Mouse (Mus musculus): ENCODE data around the gene Tspan17. TPM values are rescaled to one million over a fixed set of nuclear protein-coding genes. Genes with fewer than 3 reads are reported as not detected.
"Not testable (repeated sequence)": the region's sequence is repeated elsewhere in the genome, so short reads cannot be mapped to it uniquely, and the experiment has no call there.

Gene Tspan17
- total RNA-seq, 2 experiments from 2014 or later, result 1.0 TPM; not detected in 1

DNA sequence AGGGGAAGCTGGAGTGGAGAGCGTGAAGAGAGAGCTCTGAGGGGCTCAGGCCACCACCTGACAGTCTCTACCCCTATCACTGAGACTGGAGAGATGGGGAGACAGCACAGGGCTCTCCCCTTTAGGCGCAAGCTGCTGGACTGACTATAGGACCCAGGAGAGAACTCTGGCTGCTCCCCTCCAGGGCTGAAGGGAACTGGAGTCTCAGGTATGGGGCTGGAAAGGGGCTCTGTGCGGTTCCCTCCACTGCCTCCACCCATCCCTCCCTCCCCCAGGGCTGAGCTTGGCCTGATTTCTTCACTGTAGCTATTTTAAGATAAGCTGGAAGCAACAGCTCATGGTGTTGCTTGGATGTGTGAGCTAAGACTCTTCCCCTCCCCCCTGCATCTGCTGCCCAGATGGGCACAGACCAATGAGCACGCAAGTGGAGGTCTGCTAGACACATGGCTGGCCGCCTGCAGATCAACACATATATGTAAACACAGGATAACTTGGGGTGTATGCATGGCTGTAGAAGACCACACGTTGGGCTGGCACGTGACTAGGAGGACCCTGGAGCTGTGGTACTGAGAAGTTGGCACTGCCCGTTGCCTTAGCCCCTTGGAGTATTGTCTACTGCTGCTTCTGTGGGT is 28.9 kb upstream of the Tspan17 start:
- ATAC-seq (replicated peaks; ENCODE audit: low FRiP score, poor library complexity, severe bottlenecking), result no peak

DNA sequence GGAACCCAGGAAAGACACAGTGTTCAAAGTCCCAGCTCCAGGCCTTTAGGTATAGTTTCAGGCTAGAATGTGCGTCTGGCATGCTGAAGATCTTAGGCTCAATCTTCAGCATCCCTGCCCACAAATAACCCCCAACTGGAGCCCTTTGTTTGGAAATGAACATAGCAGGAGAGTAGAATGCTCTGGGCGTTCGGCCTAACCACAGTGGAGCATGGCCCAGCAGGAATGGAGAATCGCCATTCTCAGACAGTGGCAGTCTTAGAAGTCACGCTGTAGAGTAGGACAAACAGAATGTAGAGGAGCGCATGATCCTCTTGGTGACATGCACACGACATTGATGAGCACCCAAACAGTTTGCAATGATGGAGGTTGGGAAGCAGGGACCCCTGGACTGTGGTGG is 28.3 kb upstream of the Tspan17 start:
- ATAC-seq (replicated peaks; ENCODE audit: low FRiP score, poor library complexity, severe bottlenecking), result no peak

DNA sequence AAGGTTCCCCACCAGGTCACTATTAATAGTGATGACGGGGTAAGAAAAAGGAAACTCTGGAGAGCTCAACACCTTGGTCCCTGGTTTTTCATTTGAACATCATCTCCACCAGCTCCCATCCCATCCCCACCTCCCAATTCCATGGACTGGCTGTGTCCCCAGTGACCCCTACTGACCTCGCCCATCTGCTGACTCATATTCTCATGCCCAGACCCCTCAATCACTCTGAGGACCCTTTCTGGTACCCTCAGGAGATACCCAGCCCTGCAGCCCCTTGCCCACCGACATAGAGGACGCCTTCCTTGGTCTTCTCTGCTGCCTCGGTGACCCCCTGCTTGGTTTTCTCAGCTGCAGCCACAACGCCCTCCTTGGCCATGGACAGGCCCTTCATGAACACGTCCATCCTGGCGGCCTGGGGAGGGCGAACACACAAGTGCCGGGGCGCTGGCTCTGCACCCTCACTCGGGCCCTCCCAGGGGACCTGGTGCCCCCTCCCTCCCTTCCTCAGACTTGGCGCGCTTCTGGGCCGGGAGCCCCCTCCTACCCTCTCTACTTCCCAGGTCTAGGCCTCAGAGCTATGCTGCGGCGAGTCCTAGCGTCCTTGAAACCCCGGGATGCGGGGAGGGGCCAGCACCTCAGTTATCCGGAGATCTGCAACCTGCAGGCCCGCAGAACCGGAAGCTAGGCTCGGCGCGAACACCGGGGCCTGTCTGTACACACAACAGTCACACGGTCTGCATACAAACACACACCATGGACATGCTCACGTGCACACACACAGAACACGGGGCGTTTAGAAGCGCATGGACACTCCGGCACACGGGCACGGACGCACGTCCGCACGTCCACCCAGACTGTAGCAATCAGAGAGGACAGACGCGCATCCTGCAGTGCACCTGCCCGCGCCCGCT is 23.6 kb upstream of the Tspan17 start:
- ATAC-seq (replicated peaks; ENCODE audit: low FRiP score, poor library complexity, severe bottlenecking), result no peak

DNA sequence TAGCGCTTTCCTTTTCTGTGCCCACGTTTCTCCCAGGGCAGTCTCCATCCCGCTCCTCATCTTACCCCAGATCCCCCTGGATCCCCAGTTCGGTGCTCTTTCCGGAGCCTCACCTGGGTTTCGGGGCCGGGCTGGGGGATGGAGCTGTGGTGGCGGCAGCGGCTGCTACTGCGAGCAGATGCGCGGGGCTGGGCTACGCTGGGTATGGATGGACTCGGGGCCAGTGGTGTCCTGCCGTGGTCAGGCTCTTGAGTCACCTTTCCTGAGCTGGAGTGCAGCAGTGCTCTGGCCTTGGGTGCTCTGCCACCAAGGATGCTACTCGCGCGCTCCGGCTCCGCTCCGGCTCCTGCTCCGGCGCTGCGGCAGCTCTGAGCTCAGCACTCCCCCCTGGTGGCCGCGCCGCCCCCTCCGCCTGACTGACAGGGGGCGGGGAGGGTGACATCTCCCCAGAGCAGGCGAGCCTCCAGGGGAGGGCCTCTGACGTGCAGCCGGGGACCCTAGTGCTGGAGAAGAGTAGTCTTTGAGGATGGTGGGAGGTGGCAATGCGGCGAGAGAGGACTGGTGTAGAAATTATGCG is 22.9 kb upstream of the Tspan17 start, which contains the start of gene Sncb:
Sncb (minus strand) TSS at position 404 of the 577 bp plus-strand sequence.
- ATAC-seq (replicated peaks; ENCODE audit: low FRiP score, poor library complexity, severe bottlenecking), result no peak

DNA sequence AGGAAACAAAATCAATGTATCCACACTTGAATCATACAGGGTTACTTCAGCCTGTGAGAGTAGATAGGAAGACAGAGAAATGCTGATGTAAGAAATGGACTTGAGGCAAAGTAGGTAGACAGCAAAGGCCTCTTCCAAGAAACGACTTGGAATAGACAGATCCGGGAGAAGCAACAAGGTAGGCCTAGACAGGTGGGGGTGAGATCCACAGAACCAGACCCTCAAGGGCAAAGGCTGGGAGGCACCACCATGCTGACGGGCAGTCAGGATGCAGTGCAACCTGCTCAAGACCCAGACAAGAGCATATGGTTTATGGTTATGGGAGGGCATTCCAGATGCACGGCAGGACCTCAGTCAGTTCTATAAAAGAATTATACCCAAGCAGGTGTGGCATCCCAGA is 22.2 kb upstream of the Tspan17 start:
- no peak for ATAC-seq (replicated peaks; ENCODE audit: low FRiP score, poor library complexity, severe bottlenecking)

DNA sequence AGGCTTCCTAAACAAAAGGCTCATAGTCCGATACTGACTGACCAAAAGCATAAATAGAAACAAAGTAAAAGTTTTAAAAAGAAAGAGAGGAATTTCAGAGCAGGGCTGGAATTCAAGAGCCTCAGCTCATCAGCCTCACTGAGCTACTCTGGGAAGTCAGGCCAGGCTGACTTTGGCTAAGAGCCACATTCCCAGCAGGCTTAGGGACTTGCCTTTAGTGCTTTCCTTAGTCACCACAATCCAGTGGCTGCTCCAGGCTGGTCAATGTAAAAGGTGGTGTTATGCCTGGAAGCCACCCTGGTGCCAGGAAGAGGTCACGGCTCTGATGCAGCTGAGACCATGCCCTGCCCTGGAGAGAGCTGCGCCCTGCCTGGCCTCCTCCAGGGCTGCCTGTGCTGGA is 8.6 kb upstream of the Tspan17 start:
- ATAC-seq (replicated peaks; ENCODE audit: low FRiP score, poor library complexity, severe bottlenecking), result no peak

DNA sequence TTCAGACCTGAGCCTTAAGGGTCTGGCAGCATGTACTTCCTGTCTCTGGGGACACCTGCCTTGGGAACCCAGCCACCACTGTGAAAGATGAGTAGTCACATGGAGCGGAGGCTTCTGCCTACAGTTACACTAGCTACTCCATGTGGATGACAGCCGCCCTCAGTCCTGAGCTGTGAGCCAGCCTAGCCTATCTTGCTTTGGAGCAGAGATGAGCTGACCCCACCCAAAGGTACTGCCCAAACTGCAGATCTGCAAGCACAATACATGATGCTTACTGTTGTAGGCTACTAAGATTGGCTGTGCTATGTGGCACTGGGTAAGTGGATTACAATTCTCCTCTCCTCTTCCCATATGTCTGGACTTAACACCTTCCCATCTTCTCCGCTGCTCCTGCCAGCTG is 8.1 kb upstream of the Tspan17 start:
- ATAC-seq (replicated peaks; ENCODE audit: low FRiP score, poor library complexity, severe bottlenecking), result no peak

DNA sequence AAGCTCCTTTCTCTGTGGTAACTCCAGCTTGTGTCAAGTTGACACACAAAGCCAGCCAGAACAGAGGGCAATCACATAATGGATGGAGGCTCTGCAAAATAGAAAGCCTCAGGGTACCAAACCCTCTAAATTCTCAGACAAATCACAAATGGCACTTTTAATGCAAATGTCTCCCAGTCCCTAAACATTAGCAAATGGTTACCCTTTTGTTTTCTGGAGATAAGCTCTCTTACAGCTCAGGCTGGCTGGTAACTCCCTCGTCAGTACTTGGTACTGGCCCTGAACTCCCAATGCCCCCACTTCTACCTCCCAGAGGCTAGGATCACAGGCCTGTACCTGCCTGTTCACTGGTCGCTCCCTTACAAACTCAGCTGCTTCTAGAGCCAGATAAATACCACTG is 5.9 kb upstream of the Tspan17 start:
- no peak for ATAC-seq (replicated peaks; ENCODE audit: low FRiP score, poor library complexity, severe bottlenecking)

DNA sequence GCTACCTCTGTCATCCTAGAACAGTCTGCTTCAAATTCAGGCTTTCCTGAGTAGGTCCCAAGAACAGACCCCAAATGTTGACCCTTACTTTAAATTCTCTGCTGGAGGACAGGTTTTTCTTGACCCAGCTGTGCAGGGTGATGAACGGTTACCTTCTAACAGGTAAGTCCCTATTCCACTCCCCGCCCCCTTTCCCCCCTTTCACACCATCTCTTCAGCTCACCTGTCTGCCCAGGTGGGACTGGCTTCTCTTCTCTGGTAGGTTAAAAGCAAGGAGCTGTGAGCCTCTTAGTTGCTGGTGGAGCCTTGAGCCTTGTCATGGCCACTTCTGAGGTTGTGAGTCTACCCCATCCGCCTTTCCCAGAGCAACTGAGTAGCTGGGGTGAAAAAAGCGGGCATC is 5.5 kb upstream of the Tspan17 start, which contains the start of gene Eif4e1b:
Eif4e1b (plus strand) TSS at position 301 of the 400 bp plus-strand sequence.
- no peak for ATAC-seq (replicated peaks; ENCODE audit: low FRiP score, poor library complexity, severe bottlenecking)

DNA sequence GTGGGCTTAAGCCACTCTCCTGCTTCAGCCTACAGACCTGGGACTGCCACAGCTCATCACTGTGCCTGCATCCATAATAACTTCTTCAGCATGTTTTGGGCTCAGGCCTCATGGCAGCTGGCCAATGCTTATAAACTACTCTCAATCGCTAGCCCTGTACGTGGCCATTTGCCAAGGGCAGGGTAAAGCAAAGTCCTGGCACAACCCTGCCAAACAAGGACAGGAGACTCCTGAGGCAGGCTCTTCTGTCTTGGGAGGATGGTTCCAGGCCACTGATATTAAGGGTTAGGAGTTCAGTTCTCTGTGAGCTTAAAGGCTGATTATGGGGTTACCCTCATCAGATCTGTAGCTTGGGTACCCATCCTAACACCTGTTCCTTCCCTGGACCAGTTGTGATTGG is 1.6 kb upstream of the Tspan17 start:
- not testable (repeated sequence) for ATAC-seq (replicated peaks; ENCODE audit: low FRiP score, poor library complexity, severe bottlenecking)

DNA sequence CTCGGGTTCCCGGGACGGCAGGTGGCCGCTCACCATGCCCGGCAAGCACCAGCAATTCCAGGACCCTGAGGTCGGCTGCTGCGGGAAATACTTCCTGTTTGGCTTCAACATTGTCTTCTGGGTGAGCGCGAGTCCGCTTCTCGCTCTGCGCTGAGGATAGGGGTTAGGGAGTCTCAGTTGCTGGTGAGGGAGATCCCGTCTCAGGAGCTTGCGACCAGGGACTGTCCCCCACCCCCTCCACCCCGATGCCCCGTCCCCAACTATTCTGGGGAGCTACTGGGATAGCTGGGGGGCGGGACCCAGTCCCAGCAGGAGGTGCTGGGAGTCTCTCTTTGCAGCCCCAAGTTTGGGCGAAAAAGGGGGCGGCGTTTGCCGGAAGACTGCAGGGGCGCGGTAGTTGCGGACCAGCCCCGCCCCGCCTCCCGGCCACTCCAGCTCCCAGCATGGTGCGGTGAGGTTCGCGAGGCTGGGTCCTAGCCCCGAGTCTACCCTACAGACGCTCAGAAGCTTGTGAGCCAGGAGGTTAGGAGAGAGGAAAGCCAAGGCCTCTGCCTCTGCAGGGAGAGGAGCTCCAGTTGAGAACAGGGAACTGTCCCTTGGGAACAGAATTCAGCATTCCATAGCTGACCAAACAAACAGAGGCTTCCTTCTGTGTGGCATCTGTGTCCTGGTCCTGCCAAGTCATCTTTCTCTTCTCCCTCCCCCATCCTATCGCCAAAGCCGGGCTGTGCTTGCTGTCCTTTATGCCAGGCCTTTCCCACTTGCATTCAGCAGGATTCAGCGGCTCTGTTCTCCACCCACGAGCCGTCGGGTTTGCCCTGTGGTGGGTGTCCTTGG is 602 bp downstream of the Tspan17 start:
- no peak for ATAC-seq (replicated peaks; ENCODE audit: low FRiP score, poor library complexity, severe bottlenecking)

DNA sequence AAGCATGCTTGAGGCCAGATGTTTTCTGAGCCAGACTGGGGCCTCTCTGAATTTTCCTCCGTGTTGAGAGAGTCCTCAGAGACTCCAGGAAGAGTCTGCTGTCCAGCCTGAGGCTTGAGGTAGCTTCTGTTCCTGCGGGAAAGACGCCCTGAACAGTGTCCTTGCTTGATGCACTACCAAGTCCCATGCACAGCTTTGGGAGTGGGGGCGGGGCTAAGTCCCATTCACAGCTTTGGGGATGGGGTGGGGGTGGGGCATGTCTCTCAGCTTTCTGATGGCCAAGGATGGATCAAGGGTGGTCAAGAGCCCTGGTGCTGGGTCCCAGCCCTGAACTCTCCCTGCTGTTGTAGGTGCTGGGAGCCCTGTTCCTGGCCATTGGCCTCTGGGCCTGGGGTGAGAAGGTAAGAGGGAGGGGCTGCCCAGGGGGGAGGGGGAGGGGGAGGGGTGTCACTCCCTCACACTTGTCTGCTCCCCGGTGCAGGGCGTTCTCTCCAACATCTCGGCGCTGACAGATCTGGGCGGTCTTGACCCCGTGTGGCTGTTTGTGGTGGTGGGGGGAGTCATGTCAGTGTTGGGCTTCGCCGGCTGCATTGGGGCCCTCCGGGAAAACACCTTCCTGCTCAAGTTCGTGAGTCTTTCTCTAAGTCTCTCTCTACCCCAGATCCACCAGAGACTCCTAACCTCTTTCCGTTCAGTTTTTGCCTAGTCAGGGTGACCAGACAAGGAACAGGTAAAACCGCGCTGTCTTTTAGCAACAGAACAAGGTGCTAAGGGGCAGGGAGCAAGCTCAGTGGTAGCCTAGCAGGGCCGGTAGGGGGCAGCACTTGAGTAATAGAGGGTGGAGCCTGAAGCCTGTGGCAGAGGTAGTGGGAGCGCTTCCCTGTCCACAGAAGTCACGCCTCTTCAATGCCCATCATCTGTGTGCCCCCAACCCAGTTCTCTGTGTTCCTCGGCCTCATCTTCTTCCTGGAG is 3.4 kb downstream of the Tspan17 start:
- no peak for ATAC-seq (replicated peaks; ENCODE audit: low FRiP score, poor library complexity, severe bottlenecking)

DNA sequence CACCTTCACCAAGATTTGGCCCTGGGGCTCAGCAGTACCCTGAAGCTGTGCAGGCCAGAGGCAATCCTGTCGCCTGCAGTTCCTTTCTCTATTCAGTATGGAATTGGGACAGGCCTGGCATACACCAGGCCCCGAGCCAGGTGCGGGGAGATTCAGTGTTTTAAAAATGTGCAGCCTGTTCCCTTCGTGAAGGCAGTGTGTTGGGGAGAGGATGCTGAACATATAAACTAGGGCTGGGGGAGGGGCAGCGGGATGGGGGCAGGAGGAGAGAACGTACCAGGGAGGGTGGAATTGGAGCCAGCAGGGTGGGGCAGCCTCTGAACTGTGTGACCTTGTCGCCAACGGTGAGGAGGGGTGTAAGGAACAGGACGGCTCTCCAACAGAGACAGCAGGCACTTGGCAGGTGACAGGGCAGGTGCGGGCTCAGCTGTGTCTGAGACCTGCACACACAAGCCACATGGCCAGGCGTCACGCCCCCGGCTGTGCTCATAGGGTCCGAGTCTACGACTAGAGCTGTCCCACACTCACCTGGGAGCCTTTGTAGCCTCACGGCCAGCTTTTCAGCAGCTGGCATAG is 4.9 kb downstream of the Tspan17 start:
- ATAC-seq (replicated peaks; ENCODE audit: low FRiP score, poor library complexity, severe bottlenecking), result no peak

DNA sequence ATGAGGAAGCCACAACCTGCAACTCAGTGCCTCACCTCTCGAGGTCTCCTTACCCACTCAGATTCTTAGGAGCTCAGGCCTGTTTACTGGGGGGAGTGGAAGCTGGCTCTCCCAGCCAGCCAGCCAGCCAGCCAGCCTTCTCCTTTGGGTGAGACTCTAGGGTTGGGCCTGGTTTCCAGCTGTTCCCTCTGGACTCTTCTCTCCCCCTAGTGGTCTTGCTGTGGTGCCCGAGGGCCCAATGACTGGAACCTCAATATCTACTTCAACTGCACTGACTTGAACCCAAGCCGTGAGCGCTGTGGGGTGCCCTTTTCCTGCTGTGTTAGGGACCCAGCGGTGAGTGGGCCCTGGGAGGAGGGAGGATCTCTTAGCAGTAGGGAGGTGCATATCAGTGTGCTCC is 5.7 kb downstream of the Tspan17 start:
- ATAC-seq (replicated peaks; ENCODE audit: low FRiP score, poor library complexity, severe bottlenecking), result no peak

DNA sequence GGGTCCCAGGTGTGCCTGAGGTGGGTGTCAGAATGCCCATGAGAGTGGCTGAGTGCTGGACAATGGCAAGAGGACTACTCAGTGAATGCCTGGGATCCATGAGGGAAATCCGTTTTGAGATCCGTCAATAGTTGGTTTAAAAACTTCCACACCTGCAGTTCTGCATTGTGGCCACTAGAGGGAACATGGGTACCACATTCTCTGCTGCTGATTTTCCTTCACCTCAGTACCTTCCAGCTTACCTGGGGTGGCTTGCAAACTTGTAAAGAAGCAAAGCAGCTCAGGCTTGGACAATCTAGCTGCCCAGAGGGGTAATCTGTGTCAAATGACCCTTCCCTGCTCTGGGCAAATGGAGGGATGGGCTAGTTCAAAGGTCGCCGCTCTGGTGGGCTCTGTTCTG is 8.2 kb downstream of the Tspan17 start:
- 0 out of 2 replicates have a peak, but pooled peaks have one; percentile 53 for ATAC-seq (replicated peaks; ENCODE audit: low FRiP score, poor library complexity, severe bottlenecking)

DNA sequence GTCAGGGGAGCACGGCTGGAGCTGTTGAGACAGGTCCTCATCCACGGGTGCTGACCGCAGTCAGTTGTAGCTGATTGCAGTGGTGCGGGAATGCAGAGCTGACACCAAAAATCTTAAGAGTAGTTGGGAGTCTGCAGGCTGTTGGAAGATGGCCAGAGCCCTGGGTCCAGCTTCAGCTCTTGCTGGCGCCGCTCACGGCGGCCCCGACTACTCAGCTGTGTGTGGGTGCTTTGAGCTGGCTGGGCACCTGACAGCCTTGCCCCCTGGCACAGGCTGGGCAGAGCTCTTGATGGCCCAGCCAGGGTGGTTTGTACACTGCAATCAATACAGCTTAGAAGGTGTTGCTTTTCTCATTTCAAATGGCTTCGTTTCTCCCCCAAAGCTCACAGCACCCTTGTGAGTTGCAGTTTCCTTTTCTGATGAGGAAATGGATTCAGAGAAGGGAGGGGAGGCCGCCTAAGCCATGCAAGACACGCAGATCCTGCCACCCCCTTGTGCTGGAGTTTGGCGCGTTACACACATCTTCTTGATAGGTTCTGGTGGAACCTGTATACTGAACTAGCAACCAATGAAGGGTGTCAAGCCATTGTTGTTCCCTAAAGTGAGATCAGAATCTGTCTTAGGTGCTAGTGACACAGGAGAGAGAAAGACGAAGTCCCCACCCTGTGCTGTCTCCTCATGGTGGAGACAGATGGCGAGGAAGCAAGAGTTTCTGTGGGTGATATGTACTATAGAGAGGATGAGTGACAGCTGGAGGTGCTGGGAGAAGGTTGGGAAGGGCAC is 8.9 kb downstream of the Tspan17 start:
- no peak for ATAC-seq (replicated peaks; ENCODE audit: low FRiP score, poor library complexity, severe bottlenecking)

DNA sequence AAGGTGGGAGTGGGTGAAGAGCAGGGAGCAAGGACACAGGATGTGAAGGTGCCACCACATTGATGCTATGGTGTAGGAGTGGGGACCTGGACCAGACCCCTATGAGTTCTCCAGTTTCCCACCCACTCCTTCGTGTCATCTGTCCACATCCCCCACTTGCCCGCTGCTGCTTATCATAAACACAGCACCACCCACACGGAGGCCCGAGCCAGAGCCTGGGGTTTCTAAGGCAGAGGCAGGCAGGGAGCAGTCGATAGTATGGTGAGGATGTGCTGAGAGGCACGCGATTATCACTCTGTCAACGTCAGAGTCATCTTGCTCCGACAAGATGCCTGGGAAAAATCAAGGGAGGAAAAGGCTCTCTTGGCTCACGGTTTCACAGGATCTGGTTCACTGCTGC is 9.6 kb downstream of the Tspan17 start:
- ATAC-seq (replicated peaks; ENCODE audit: low FRiP score, poor library complexity, severe bottlenecking), result no peak

DNA sequence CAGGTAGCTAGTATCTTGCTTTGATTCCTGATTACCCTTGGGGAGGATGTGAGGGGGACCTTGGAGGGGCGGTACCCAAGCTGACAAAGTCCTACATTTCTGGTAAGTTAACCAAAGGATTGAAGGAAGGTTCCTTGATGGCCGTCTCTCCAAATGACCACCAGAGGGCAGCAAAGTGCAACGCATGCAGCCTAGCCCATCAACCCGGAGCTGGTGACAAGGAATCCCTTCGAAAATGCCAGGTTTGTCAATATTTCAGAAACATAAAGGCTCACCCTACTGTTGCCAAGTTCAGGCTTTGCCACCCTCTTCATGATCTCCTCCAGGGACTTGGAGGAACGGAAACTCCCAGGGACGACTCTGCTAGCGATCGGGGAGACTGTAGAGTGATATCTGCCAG is 10.5 kb downstream of the Tspan17 start:
- peak; percentile 81 for ATAC-seq (replicated peaks; ENCODE audit: low FRiP score, poor library complexity, severe bottlenecking)
